Mouse (Mus musculus) kidney, postnatal 14 days (tissue): ENCODE measurements around the gene Neurl2.
"Not testable (repeated sequence)": the region's sequence is repeated elsewhere in the genome, so short reads cannot be mapped to it uniquely, and the experiment has no call there.

Experiments used
- DNase-seq: peaks from one replicate; pipeline ENCODE4 v3.0.0; 2022; ENCODE audit warnings: mixed read lengths

The Neurl2 gene

GRCm38 (mm10) chr2:164815821-164816220 is 17.4 kb downstream of the Neurl2 start:
- no peak for DNase-seq

DNA sequence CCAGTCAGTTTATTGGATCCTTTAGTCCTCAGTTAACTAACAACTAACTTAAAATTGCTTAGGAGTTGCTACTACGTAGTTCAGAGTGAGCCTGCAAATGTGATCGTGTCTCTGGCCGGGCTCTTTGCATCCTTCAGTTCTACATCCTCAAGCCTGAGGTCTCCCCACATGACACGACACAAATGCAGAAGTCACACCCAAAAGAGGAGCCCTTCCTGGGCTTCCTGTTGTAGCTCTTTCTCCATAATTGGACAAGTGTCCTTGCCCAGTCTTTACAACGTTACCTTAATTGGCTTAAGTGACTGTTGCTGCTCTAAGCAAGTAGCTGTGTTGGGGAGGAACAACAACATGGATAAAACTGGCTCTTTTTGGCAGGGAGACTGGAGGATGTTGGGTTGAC is 17.9 kb downstream of the Neurl2 start:
- no peak for DNase-seq

- DNase-seq: no peak
Measured at GRCm38 (mm10) chr2:164813557-164813956, 19.7 kb downstream of the Neurl2 start.

GRCm38 (mm10) chr2:164806614-164807013 is 26.6 kb downstream of the Neurl2 start:
- no peak for DNase-seq

DNA sequence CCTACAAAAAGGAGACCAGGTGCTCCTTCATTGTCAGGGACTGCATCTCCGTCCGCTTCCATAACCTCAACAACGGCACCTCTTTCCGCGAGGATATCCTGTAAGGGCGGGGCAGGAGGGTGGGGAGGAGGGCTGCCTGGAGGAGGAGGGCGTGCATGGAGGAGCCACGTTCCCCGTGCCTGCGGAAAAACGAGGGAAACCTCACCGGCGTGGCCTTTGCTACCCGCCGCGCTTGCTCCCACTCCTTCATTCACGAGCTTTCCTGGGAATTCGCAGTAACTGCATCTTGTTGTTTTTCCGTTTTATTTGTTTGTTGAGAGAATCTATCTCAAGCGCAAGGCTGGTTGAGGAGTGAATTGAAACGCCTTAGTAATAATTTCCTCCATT is 27.9 kb downstream of the Neurl2 start:
- no peak for DNase-seq

DNA sequence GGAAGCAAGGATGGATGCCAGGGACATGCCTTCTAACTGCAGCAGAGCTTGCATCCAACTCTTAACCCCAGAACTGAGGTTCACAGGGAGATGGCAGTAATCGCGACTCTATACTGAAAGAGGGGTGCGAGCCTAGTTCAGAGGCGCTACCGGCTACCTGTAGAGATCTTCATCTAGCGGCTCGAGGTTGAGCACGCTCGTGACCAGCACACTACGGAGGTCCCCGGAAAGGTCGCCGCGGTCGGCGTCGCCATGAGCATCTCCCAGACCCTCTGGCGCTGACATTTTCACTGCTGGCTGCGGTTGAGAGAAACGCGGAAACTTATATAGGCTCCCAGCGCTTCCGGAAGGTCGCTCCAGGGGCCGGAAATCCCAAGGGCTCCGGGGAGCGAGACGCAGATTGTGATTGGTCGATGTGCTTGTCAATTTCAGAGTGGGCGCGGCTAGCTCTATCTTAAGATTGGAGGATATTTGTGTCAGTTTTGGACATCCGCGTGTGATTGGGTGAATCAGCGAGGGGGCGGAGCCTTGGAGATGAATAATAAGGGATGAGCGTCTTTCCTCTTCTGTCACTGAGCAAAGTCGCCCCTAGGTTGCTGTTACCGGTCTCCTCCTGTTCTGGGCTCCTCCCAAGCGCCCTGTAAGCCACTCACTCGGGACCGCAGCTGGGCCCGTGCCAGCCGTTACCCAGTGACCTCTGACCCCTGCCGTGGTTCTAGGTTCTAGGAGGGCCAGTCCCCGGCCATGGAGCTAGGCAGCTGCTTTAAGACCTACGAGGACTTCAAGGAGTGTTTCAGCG is 28.5 kb downstream of the Neurl2 start, which contains the start of the genes Acot8 and Zswim3:
Gene Acot8, minus strand, starts transcription at position 350 of the 799 bp plus-strand sequence.
Gene Zswim3, plus strand, starts transcription at position 566 of the 799 bp plus-strand sequence.
- peak; percentile 99 for DNase-seq

GRCm38 (mm10) chr2:164803921-164804313 is 29.3 kb downstream of the Neurl2 start:
- no peak for DNase-seq

- DNase-seq: no peak
Measured at GRCm38 (mm10) chr2:164803201-164803920, 29.9 kb downstream of the Neurl2 start.

- peak; percentile 56 for DNase-seq
Measured at GRCm38 (mm10) chr2:164800252-164801004, 32.8 kb downstream of the Neurl2 start.

- not testable (repeated sequence) for DNase-seq
Measured at GRCm38 (mm10) chr2:164798554-164798953, 34.7 kb downstream of the Neurl2 start.

DNA sequence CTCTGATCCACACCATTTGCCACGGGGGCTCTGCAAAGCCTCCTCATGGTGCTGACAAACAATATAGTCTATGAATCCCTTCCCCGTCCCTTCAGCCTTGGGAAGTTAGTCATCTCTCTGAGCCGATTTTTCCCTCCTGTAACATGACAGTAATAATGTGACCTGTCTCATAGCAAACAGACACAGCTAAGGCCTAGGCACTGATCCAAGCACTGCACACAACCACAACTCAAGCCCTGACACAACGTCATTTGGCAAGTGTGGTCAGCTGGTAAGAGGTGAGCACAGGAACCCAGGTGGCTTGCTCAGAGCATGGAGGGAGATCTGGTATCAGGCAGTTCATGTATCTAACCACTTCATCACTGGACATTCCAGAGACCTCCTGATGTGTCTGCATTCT is 37.4 kb downstream of the Neurl2 start:
- DNase-seq: no peak

DNA sequence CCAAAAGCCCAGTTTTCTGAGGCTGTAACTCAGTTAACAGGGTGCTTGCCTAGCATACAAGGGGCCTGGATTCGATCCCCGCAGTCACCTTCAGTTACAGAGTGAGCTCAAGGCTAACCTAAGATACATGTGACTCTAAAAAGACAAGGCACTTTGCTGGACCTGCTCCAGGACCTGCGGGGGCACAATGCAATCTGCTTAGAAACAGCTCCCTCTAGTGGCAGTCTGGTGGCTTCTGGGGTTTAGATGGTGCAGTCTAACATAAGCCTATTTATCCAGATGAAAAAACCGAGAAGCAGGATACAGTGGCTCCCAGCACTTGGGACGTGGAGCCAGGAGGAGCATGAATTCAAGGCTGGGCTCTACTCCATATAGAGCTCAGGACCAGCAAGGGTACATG is 39.0 kb downstream of the Neurl2 start:
- peak; percentile 91 for DNase-seq

- DNase-seq: no peak
Measured at GRCm38 (mm10) chr2:164793772-164794171, 39.5 kb downstream of the Neurl2 start.

- DNase-seq: peak; percentile 67
Measured at GRCm38 (mm10) chr2:164793236-164793635, 40.0 kb downstream of the Neurl2 start.

- DNase-seq: no peak
Measured at GRCm38 (mm10) chr2:164792400-164793190, 40.7 kb downstream of the Neurl2 start.

- no peak for DNase-seq
Measured at GRCm38 (mm10) chr2:164791841-164792261, 41.4 kb downstream of the Neurl2 start.

- DNase-seq: no peak
Measured at GRCm38 (mm10) chr2:164790451-164790850, 42.8 kb downstream of the Neurl2 start.

- no peak for DNase-seq
Measured at GRCm38 (mm10) chr2:164788411-164788810, 44.8 kb downstream of the Neurl2 start.

- DNase-seq: no peak
Measured at GRCm38 (mm10) chr2:164787779-164788178, 45.5 kb downstream of the Neurl2 start.

- DNase-seq: no peak
Measured at GRCm38 (mm10) chr2:164787032-164787431, 46.2 kb downstream of the Neurl2 start.

DNA sequence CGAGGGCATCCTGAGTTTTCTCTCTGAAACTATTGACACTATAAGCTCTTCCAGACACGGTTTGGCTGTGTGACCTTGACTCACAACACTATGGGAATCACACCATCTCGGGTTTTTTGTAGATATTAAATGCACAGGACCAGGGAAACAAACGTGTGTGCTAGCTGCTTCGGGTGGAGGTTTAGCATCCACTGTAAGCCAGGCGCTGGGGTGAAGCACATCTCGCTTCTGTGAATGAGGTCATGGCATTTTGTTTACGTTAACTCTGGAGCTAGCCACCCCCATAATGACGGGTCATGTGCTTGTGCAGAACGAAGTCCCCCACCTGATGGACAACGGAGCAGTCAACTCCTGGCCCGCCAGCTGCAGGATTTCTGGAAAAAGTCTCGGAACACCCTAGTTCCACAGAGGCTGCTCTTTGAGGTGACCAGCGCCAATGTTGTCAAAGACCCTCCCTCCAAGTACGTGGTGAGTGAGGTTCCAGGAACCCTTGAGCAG is 46.8 kb downstream of the Neurl2 start:
- DNase-seq: no peak
